Mouse (Mus musculus): ENCODE results near the gene Dntt.

DNA sequence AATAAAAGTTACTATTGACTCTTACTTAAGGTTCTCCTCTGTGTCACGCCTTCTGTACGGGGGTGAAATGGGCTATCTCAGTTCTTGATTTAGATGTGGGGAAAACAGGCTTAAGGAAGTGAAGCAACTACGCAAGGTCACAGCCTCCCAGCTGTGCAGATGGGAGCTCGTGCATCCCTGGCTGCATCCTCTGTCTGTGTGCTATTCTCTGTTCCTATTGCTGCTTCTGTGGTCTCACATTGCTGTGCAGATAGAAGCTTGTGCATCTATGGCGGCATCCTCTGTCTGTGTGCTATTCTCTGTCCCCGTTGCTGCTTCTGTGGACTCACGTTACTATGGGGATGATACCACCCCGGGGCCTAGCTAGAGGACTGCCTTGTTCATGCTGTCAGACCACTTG lies 2.5 kb upstream of the Dntt start:
- TF ChIP-seq EP300 (IDR thresholded peaks at IDR 0.05; ENCODE audit: low read depth) (no peak), CTCF (IDR thresholded peaks at IDR 0.05; ENCODE audit: low read depth) (no peak)
